Mouse (Mus musculus): ENCODE data around the gene Rnf225. TPM values are rescaled to one million over a fixed set of nuclear protein-coding genes. Genes with fewer than 3 reads are reported as not detected.
A peak's percentile ranks its signal among the peaks of the same experiment; 100 is the strongest.
"Not testable (repeated sequence)": the region's sequence is repeated elsewhere in the genome, so short reads cannot be mapped to it uniquely, and the experiment has no call there.

Gene Rnf225
- polyA plus RNA-seq, 1 experiment: 7.0 TPM

DNA sequence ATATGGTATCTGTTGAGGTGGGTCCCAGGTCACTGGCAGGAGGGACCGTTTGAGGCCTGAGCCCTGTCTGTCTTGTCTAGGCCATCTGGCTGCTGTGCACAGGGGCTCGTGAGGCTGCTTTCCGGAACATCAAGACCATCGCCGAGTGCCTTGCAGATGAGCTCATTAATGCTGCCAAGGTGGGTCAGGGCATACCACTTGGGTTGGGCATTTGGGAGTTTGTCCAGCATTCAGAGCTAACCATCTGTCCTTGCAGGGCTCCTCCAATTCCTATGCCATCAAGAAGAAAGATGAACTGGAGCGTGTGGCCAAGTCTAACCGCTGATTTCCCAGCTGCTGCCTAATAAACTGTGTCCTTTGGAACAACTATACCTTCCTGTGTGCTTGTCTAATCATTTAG lies 900 bp upstream of the Rnf225 start:
- no peak for DNase-seq
- TF ChIP-seq CTCF (IDR thresholded peaks at IDR 0.05; ENCODE audit: insufficient read depth, low read length) (no peak), POLR2A (IDR thresholded peaks at IDR 0.05; ENCODE audit: borderline replicate concordance, extremely low read depth, low read depth, low read length) (no peak)
- 80% methylated on average over 7 of the region's 7 CpGs for WGBS
- H3K4me1 ChIP-seq (ENCODE audit: control insufficient read depth, insufficient read depth, low read length): peaks cover 4% of the 10 kb centered on the region; the same call in 1 of the 2 replicates
- H3K4me3 ChIP-seq (replicated peaks; ENCODE audit: extremely low read depth, low read depth, low read length): no peak overlapping the region

DNA sequence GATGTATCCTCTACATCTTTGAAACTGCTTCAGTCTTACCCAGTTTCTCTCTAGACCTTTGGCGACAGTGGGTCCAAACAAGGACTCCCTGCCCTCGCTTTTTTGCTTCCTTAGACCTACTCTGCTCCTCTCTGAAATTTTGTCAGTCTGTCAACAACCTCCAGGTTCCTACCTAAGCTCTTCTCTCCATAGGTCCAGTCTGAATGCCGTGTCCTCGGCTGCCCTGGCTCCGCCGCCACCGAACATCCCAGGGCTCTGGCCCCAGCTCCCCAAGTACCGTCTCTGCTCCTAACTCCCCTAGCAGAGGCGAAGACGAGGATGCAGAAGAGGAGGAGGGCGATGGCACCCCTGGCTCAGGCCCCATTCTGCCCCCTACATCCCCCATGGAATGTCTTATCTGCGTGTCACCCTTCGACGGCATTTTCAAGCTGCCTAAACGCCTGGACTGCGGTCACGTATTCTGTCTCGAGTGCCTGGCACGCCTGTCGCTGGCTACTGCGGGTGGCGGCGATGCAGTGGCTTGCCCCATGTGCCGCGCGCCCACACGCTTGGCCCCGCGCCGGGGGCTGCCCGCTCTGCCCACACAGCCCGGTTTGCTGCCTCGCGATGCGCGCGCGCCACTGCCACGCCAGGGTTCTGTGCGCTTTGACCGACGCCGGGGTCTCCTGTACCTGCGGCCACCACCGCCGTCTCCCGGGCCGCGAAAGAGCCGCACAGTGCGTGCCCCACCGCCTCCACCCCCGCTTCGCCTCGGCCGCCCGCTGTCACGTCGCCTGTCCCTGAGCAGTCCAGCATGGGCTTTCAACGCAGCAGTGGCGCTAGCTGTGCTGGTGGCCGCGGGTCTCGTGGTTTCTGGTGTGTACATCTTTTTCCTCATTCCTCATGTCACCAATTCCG lies 725 bp downstream of the Rnf225 start:
- Histone ChIP-seq H3K4me1 (ENCODE audit: control insufficient read depth, insufficient read depth, low read length) (peaks cover 4% of the 10 kb centered on the region; the same call in 1 of the 2 replicates), H3K4me3 (replicated peaks; ENCODE audit: extremely low read depth, low read depth, low read length) (peak overlapping the region; percentile 44)
- 12% methylated on average over 65 of the region's 65 CpGs for WGBS
- peak; percentile 35 for DNase-seq
- TF ChIP-seq CTCF (IDR thresholded peaks at IDR 0.05; ENCODE audit: insufficient read depth, low read length) (no peak), POLR2A (IDR thresholded peaks at IDR 0.05; ENCODE audit: borderline replicate concordance, extremely low read depth, low read depth, low read length) (no peak)

DNA sequence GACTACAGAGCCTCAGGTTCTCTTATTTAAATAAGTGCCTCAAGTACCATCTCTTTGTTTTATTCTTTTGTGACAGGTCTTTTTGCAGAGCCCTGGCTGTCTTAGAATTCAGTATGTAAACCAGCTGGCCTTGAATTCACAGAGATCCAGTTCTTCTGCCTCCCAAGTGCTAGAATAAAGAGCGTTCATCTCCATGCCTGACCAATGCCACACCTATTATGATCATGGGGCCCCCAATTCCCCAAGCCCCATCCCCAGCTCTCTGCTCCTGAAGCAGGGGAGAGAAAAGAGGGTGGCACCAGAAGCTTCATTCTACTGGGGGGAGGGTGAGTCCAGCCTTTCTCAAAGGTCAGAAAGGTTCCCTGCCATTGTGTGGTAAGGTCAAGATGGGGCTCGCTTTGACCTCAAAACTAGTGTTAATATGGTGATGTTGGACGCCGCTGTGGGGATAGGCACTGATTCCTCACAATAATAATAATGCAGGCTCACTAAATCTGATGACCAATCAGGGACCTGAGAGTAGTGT lies 6.5 kb downstream of the Rnf225 start:
- TF ChIP-seq CTCF (IDR thresholded peaks at IDR 0.05; ENCODE audit: insufficient read depth, low read length) (no peak), POLR2A (IDR thresholded peaks at IDR 0.05; ENCODE audit: borderline replicate concordance, extremely low read depth, low read depth, low read length) (no peak)
- WGBS: 78% methylated on average over 4 of the region's 4 CpGs
- no peaks in the 10 kb centered on the region for H3K4me1 ChIP-seq (ENCODE audit: control insufficient read depth, insufficient read depth, low read length)
- no peak overlapping the region for H3K4me3 ChIP-seq (replicated peaks; ENCODE audit: extremely low read depth, low read depth, low read length)
- no peak for DNase-seq

DNA sequence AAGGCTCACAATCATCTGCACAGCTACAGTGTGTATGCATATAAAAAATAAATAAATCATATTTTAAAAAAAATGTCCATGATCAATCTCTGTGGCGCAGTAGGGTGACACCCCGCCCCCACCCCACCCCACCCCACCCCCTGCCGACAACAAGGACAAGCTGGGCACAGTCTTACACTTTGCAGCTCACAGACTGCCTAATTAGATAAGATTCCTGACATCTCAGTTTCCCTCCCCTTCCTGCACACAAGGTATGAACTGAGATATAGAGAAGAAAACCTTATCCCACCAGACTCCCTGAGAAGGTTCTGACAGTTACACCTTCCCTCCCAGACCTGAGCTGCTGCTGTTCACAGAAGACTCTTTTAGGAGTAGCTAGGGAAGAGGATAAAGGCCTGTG lies 7.6 kb downstream of the Rnf225 start:
- WGBS: 71% methylated on average over 3 of the region's 3 CpGs
- Histone ChIP-seq H3K4me3 (replicated peaks; ENCODE audit: extremely low read depth, low read depth, low read length) (no peak overlapping the region), H3K4me1 (ENCODE audit: control insufficient read depth, insufficient read depth, low read length) (no peaks in the 10 kb centered on the region)
- DNase-seq: no peak
- TF ChIP-seq POLR2A (IDR thresholded peaks at IDR 0.05; ENCODE audit: borderline replicate concordance, extremely low read depth, low read depth, low read length) (no peak), CTCF (IDR thresholded peaks at IDR 0.05; ENCODE audit: insufficient read depth, low read length) (no peak)

DNA sequence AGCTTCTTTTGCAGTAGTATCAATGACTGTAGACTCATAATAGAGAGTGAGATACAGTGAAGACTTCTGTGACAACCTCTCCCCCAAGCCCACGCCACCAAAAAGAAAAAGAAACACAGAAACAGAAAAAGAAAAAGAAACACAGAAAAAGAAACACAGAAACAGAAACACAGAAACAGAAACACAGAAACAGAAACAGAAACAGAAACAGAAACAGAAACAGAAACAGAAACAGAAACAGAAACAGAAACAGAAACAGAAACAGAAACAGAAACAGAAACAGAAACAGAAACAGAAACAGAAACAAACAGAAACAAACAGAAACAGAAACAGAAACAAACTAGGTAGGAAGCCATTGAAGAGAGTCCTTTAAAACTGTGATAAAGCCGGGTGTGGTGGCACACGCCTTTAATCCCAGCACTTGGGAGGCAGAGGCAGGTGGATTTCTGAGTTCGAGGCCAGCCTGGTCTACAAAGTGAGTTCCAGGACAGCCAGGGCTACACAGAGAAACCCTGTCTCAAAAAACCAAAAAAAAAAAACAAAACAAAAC lies 10.1 kb downstream of the Rnf225 start:
- H3K4me3 ChIP-seq (replicated peaks; ENCODE audit: extremely low read depth, low read depth, low read length); H3K4me1 ChIP-seq (ENCODE audit: control insufficient read depth, insufficient read depth, low read length); DNase-seq: not testable (repeated sequence)
- 84% methylated on average over 4 of the region's 4 CpGs for WGBS

DNA sequence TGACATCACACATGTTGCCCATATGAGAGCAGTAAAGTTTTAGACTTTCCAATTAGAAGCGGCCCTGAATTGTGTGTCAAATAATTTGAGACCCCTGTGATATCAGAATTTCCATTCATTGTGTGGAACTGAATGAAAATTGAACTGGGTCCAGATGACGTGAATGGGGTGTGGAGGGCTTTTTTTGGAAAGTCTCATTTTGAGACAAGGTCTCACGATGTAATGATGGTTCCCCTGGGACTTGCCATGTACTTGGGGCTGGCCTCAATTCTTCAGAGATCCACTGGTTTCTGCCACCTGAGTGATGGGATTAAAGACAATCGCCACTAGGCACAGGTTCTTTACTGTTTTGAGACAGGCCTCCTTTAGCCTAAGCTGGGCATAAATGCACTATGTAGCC lies 13.4 kb downstream of the Rnf225 start:
- H3K4me1 ChIP-seq (ENCODE audit: control insufficient read depth, insufficient read depth, low read length): no peaks in the 10 kb centered on the region
- no peak overlapping the region for H3K4me3 ChIP-seq (replicated peaks; ENCODE audit: extremely low read depth, low read depth, low read length)
- 88% methylated on average over 4 of the region's 4 CpGs for WGBS
- no peak for DNase-seq
- no peak for TF ChIP-seq POLR2A (IDR thresholded peaks at IDR 0.05; ENCODE audit: borderline replicate concordance, extremely low read depth, low read depth, low read length)
- TF ChIP-seq CTCF (IDR thresholded peaks at IDR 0.05; ENCODE audit: insufficient read depth, low read length): no peak

DNA sequence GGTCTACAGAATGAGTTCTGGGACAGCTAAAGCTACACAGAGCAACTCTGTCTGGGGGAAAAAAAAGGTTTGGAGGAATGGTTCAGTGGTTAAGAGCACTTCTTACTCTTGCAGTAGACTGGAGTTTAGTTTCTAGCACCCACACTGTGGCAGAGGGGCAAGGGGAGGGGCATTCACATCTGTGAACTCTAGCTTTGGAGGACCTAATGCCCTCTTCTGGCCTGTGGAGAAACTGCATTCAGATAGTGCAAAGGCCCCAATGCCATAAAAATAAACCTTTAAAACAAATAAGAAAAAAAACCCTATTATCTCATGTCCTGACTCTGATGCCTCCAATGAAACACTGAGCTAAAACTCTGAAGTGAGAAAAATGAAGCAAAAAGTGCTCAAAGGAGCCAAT lies 16.3 kb downstream of the Rnf225 start:
- no peak overlapping the region for H3K4me3 ChIP-seq (replicated peaks; ENCODE audit: extremely low read depth, low read depth, low read length)
- TF ChIP-seq CTCF (IDR thresholded peaks at IDR 0.05; ENCODE audit: insufficient read depth, low read length) (peak; percentile 38; the same call in 1 of the 2 replicates), POLR2A (IDR thresholded peaks at IDR 0.05; ENCODE audit: borderline replicate concordance, extremely low read depth, low read depth, low read length) (no peak)
- DNase-seq: no peak

DNA sequence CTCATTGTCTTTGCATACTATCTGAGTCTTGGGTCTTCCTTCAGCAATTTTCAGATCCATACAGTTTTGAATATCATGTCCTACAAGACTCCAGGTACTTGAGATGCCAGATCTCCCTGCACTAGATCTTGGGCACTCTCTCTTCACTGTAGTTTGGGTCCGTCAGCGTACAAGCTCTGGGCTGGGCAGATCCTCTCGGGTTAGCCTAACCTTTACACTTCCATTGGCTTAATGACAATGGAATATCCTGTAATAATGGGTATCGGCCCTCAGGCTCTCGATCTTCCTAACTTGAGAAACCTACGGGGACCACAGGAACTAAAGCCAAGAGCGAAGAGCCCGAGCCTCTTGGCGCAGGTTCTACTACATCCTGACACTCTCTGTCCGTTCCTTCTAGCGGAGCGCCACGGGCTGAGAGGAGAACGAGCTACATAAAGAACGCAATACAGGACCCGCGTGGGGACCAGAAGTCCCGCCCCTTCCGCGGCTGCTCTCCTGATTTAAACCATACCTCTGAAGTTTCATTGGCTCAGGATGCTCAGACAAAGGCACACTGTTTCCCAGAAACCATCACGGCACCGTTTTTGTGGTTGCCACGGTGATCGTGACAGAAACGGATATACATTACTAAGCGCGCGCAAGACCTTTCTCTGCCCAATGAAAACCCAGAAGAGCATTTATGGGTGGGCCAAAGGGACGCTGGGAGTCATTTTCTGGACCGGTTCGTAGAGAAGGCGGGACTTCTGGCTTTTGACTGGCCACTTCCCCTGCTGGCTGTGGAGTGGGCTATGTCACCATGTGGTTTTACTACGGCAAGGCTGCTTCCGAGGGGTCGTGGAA lies 22.0 kb downstream of the Rnf225 start:
- TF ChIP-seq CTCF (IDR thresholded peaks at IDR 0.05; ENCODE audit: insufficient read depth, low read length) (no peak), POLR2A (IDR thresholded peaks at IDR 0.05; ENCODE audit: borderline replicate concordance, extremely low read depth, low read depth, low read length) (peak; percentile 71; the same call in 1 of the 2 replicates)
- DNase-seq: peak; percentile 87
- Histone ChIP-seq H3K4me1 (ENCODE audit: control insufficient read depth, insufficient read depth, low read length) (peaks cover 6% of the 10 kb centered on the region; the same call in 1 of the 2 replicates), H3K4me3 (replicated peaks; ENCODE audit: extremely low read depth, low read depth, low read length) (peak overlapping the region; percentile 85)
- 4% methylated on average over 35 of the region's 35 CpGs for WGBS

More for the DNA sequence above, 16.3 kb downstream of the Rnf225 start:
- H3K4me1 ChIP-seq (ENCODE audit: control insufficient read depth, insufficient read depth, low read length): no peaks in the 10 kb centered on the region

DNA sequence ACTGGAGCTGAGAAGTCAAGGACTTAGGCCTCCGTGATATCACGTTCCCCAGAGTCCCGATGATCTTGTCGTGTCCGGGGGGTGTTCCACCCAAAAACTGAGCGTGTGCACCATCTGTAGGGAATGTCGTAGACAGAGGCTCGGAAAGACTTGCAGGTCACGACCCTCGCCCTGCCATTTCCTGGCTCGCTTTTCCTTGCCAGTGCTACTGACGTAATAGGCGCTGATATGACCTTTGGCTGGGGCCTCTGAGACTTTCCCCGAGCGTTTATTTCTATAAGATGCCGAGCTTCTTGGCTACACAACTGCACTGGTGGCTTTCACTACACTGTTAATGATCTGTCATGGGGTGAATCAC lies 22.6 kb downstream of the Rnf225 start:
- DNase-seq: no peak
- WGBS: 3% methylated on average over 16 of the region's 16 CpGs
- TF ChIP-seq CTCF (IDR thresholded peaks at IDR 0.05; ENCODE audit: insufficient read depth, low read length) (no peak), POLR2A (IDR thresholded peaks at IDR 0.05; ENCODE audit: borderline replicate concordance, extremely low read depth, low read depth, low read length) (no peak)
- H3K4me3 ChIP-seq (replicated peaks; ENCODE audit: extremely low read depth, low read depth, low read length): peak overlapping the region; percentile 85
- H3K4me1 ChIP-seq (ENCODE audit: control insufficient read depth, insufficient read depth, low read length): peaks cover 6% of the 10 kb centered on the region; the same call in 1 of the 2 replicates

Measured in lung, adult 2 months (tissue).